Mouse (Mus musculus) common myeloid progenitor, adult 5-6 weeks (primary cell): ENCODE measurements around the gene Gm5751. TPM values are rescaled to one million over a fixed set of nuclear protein-coding genes. Genes with fewer than 3 reads are reported as not detected.
"Not testable (repeated sequence)": the region's sequence is repeated elsewhere in the genome, so short reads cannot be mapped to it uniquely, and the experiment has no call there.

Source experiments
- ATAC-seq: replicated peaks from 2 replicates; pipeline ENCODE4 v1.8.0; 2016; ENCODE audit warnings: low read depth, mild to moderate bottlenecking, moderate TSS enrichment, inconsistent platforms; ENCODE audit not compliant: poor library complexity, severe bottlenecking
- total RNA-seq: library from RNA; stranded (forward); fragments of 200-1000, 187-1606 nt; gene quantifications from 2 replicates; pipeline ENCODE4 v1.2.3, GENCODE M21; 2017

Gene Gm5751
- not detected in 2 replicates for total RNA-seq

DNA sequence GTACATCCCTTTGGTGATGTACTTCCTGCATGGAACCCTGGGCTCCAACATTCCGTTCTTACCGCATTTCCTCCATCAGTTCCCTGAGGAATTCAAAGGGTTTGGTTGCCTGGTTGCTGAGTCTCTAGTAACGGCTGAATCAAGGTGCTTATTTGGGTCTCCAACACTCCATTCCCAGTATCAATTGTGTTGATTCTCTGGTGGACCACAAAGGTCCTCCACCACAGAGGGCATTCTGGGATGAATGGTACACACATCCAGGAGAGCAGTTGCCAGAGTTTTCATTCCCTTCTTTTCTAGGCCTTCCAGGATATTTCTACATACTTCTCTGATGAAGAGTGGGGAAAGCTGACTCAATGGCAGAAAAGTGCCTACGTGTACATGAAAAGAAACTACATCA, at the start of gene Gm5751:
Gene Gm5751 (plus strand): TSS at position 301 of the 400 bp plus-strand sequence.
- ATAC-seq = not testable (repeated sequence)

DNA sequence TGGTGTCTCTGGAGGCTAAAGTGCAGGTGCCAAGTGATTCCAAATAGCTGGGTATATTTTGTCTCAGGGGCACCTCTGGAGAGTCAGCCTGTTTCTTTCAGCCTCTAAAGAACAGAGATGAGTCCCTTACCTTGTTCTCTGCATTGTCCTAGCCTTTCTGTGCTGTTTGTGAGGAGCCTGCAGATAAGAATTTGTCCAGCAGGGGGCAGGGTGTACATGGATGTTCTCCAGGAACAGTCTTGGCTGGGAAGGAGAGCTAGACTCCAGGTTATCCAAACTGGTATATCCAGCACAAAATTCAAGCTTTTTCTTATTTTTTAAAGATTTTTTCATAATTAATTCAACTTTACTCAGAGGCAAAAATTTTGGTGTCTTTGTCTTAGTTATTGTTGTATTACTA, 42.0 kb upstream of the Gm5751 start:
- ATAC-seq = no peak

DNA sequence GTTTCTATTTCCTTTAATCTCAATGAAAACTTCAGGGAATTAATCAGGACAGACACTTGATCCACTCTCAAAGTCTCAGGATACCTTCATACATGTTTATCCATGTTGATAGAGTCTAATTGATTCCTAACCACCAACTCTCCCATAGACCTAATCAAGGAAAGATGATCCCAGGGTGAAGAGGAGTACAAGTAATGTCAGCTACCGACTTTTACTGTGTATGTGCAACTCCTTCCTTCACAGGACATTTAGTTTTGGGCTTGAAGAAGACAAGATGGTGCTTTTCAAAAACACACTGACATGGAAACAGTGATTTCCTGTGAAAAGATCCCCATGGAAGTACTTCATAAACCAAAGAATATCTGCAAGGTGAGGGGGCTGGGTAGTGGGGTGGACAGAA, 30.4 kb upstream of the Gm5751 start, which contains the start of gene Gm6592:
Gene Gm6592 (plus strand): TSS at position 301 of the 400 bp plus-strand sequence.
- ATAC-seq = no peak

DNA sequence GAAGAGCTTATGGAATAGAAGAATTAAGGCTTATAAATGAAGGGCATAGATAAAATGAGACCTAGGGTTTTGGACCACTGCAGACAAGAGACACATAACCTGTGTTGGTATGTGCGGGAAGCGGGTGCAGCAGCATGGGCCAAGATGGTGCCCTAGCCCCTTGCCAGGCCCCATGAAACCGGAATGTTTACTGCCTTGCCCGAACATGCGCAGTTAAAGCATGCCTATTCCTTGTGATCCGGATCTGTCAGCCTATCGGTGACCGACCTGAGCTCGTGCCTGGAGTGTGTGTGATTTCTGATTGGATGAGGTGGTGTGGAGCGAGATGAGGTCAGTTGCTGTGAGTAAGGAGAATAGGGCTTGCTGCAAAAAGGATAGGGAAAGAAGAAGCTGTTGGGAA, 21.6 kb upstream of the Gm5751 start:
- ATAC-seq = no peak

DNA sequence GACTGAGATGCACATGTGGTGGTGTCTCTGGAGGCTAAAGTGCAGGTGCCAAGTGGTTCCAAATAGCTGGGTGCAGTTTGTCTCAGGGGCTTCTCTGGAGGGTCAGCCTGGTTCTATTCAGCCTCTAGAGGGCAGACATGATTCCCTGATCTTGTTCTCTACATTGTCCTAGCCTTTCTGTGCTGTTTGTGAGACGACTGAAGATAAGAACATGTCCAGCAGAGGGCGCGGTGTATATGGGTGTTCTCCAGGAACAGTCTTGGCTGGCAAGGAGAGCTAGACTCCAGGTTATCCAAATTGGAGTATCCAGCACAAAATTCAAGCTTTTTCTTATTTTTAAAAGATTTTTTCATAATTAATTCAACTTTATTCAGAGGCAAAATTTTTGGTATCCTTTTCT, 9.7 kb upstream of the Gm5751 start:
- ATAC-seq = peak; percentile 87

DNA sequence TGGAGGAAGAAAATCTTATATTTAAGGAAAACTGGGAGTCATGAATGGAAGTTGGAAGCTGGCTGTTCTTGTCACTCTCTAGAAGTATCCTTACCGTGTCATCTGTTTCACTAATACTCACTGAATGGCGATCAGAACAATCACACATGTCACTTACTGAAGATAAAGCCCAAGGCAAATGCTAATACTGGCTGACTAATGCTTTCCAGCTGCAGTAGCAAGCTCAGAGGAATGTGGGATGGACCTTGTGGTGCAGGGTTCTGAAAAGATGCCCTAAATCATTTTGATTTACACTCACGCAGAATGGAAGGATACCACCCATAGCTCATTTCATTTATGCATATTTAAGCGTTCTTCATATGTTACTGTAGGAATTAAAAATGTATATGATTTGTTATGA, 10.3 kb downstream of the Gm5751 start:
- ATAC-seq = no peak

DNA sequence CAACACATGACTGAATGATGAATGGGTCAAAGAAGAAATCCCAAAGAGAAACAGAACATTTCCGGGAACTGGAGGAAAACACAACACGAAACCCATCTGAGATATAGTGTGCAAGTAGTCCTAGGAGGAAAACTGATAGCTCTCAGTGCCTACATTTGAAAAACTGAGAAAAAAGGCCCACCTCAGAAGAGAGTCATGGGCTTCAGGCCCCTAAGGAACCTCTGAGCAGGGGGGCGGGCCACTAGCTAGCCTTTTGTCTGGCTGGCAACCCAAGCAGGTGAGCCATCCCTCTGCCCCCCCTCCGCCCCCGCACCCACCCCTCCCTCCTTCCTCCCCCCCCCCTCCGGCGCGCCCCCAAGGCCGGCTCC, 17.9 kb downstream of the Gm5751 start:
- peak; percentile 22; the same call in 1 of the 2 replicates for ATAC-seq

DNA sequence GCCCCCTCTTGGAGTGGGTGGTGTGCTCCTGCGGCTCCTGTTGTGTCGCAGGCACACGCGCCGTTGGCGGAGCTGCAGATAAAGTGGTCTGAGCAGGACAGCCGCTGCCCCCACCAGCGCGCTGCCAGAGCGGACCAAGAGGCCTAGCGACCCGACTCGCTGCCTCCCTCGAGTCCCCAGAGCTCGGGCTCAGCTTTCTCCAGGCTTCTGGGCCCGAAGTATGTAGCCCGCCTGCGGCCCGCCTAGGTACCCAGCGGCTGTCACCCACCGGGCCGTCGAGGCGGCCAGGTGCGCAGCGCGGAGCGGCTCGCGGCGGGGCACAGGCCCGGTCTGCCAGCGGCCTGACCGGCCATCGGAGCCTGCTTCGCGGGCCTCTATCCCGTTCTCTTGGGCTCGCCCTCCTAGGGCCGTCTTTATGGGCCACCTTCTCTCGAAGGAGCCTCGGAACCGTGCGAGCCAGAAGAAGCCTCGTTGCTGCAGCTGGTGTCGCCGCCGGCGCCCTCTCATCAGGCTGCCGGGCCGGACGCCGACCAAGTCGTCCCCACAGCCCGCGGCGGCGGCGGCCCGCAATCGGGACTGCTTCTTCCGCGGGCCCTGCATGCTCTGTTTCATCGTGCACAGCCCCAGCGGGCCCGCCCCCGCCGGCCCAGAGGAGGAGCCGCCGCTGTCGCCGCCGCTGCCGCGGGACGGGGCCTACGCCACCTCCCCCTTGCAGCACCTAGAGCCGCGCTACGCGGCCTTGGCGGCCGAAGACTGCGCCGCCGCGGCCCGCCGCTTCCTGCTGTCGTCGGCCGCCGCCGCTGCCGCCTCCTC, 18.5 kb downstream of the Gm5751 start, which contains the start of gene B630019K06Rik:
Gene B630019K06Rik (plus strand): TSS at position 40 of the 813 bp plus-strand sequence.
- peak; percentile 77 for ATAC-seq

DNA sequence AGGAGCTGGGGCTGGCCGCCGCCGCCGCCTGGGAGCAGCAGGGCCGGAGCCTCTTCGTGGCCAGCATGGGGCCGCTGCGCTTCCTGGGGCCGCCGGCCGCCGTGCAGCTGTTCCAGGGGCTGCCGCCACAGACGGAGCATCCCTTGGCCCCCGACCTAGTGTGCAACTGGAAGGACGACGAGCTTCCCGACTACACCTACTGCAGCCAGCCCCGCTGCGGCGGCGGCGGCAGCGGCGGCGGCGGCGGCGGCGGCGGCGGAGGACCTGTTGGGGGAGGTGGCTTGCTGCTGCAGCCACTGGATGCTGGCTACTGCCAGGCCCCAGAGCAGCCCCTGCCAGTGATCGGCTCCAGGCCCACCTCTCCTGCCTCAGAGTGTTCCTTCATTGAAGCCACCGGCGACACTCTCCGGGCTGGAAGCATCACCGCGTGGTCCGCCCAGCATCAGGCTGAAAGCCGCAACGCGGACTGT, 19.2 kb downstream of the Gm5751 start:
- peak; percentile 19 for ATAC-seq

DNA sequence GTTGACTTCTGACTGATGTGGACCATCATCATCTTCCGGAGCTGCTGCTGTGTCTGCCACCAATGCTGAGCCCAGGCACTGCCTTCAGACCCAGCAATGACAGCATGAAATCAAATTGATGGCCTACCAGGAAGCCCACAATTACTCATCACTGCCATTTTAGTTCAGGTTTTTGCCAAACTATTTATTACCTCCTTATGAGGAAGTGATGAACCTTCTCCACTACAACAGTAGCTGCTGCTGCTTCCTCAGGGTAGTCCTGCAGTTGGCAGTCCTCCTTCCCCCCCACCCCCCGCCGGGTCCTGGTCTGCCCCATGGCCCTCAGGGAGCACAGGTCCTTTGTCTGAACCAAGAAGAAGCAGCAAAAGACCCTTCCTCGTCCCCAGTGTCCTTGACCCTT, 26.8 kb downstream of the Gm5751 start:
- ATAC-seq = 0 out of 2 replicates have a peak, but pooled peaks have one; percentile 25

DNA sequence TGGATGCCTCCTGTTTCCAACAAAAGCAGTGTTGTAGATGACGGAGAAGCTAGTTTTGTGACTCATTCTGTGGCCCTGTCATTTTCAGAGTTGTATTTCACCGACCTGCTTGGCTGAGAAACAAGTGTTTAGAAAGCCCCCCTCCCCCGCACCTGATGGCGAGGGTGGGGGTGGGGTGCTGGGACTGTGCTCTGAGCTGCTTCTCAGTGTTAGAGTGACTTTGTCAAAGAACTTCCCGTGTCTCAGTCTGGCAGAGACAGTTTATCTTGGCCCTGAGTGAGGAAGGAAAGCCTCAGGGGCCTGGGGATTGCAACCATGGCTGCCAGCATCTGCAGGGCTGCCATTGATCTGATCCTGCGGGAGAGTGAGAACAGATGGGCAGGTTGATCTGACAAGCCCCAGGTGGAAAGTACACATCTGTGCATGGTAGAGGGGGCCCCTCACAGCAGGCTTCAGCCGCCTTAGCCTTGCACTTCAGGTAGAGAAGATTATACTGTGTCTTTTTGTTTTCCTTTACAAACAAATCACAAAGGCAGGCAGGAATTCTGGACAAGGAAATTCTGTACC, 27.9 kb downstream of the Gm5751 start:
- ATAC-seq = no peak

DNA sequence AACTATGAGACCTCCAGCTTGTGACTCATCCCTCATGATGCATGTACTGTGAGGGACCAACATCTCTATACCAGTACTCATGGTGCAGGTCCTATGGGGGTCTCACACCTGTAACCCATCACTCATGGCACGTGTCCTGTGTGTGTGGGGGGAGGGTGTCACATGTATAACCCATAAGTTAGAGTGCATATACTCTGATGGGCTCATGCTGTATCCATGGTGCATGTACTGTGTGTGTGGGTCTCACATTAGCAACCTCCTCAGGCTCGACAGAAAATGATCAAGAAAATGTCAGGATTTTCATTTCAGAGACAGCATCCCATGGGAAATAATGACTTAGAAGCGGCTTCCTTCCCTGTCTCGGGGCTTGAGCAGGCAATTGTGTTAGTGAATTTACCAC, 47.0 kb downstream of the Gm5751 start:
- no peak for ATAC-seq

DNA sequence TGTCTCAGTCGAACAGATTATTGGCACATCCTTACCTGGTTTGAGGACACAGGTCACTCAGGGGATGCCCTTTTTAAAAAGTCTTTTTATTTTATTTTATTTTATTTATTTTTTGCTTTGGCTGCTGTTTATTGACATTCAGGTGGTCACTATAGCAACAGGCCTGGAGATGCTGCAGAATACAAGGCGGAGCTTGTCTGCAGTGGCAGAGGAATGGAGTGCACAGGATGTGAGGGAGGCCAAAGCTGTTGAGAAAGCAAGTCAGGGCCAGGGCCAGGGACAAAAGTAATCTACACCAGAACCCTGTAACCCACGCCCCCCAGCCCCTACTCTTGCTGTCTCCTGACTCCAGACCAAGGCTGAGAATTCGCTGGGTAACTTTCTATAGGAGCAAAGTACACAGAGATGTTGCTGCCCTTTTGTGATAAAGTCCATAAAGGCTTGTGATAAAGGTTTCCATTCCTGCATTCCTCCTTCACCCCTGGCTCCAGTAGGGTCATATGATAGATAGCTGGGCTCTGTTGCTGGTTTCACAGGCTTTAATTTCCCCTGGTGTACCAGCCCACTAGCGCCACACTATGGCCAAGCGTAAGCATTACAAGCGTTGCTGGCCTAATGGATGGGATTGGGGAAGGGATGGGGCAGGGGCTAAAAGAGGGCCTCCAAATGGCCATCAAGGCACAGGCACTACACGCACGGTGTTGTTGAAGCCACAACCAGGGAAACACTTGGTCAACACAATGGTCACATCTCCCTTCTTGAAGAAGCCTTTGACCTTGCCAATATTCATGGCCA, 48.0 kb downstream of the Gm5751 start:
- ATAC-seq = peak; percentile 58; the same call in 1 of the 2 replicates

DNA sequence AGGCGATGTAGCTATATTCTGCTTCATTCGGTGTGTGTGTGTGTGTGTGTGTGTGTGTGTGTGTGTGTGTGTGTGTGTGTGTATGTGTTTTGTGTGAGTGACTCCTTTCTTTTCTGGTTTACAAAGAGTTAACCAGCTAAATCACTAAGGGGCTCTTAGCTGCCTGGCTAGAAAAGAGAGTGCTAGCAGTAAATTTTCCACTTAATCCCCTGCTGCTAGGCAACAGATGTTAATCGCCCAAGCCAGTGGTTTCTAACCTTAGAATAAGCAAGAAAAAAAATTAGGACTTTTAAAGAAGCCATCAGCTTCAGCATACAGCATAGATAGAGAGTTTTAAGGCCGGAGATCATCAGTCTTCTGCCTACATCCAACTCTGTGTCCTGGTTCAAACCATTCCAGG, 53.3 kb downstream of the Gm5751 start:
- no peak for ATAC-seq

Other genes starting within 250 kb of the Gm5751 start
- not detected in 2 replicates for gene Ssxb8, start 183.4 kb upstream of the Gm5751 start, total RNA-seq
- gene Ssx9, start 125.8 kb upstream of the Gm5751 start, total RNA-seq = not detected in 2 replicates
- gene Ssxb5, start 70.6 kb upstream of the Gm5751 start, total RNA-seq = not detected in 2 replicates
- not detected in 2 replicates for gene Gm6592, start 30.3 kb upstream of the Gm5751 start, total RNA-seq
- 1.5 TPM in 1 of 2 replicates, not detected in the other for gene B630019K06Rik, start 18.1 kb downstream of the Gm5751 start, total RNA-seq
- not detected in 2 replicates for gene Fthl17b, start 88.7 kb downstream of the Gm5751 start, total RNA-seq
- gene Fthl17c, start 102.3 kb downstream of the Gm5751 start, total RNA-seq = not detected in 2 replicates
- not detected in 2 replicates for gene Fthl17d, start 112.5 kb downstream of the Gm5751 start, total RNA-seq
- not detected in 2 replicates for gene Fthl17e, start 159.2 kb downstream of the Gm5751 start, total RNA-seq
- gene Fthl17f, start 188.8 kb downstream of the Gm5751 start, total RNA-seq = not detected in 2 replicates
- not detected in 2 replicates for gene 4930402K13Rik, start 230.3 kb downstream of the Gm5751 start, total RNA-seq